Mouse (Mus musculus) 416B (cell line): Measurements from ENCODE around the gene Fry.

Experiments used
- DNase-seq: peaks from one replicate; pipeline ENCODE4 v3.0.0; 2011; ENCODE audit warnings: low read depth

Gene Fry

DNA sequence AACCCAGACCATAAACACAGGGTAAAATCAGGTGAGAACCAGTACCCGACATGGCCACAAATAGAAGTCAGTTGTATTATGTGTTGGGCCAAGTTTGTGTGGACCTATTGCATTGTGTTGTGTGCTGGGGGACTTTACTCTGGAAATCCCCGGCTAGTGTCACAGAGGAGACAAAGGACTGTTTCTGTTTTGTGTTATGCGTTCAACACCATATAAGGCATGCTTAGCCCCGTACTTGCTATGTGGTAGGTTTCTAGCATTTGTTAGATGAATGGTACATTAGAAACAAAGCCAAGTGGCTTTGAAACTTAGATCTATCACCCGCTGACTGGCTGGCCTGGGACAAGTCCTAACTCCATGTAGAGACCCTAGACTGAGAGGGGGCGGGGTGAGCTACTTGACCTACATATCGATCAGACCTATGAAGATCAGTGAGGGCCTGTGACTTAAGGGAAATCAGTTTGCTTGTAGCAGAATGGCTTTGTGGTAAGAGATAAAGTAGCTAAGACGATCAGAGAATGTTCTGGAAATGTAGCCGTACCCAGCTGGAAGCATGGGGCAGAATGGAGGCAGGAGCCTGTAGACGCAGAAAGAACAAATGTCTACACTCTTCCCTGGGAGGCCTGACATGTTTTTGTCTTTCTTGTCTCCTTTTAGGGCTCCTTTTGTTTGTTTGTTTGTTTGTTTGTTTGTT is 105.2 kb downstream of the Fry start:
- no peak for DNase-seq

DNA sequence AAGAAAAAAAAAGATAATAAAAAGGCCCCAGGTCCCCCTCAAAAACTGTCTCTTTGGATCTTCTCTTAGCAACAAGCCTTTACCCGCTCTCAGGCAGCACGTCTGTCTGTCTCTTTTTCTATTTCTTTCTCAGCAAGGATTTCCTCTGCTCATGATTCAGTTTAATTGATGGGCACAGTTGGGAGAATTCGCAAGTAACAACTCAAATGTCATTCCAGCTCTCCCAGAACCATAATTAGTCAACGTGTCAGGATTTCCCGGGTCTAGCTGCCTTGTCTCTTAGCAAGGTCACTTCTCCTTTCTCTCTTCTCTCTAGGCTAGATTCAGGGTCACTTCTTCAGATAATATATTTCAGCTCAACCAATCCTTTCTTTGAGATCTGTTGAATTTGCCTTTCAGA is 110.6 kb downstream of the Fry start:
- DNase-seq: no peak

DNA sequence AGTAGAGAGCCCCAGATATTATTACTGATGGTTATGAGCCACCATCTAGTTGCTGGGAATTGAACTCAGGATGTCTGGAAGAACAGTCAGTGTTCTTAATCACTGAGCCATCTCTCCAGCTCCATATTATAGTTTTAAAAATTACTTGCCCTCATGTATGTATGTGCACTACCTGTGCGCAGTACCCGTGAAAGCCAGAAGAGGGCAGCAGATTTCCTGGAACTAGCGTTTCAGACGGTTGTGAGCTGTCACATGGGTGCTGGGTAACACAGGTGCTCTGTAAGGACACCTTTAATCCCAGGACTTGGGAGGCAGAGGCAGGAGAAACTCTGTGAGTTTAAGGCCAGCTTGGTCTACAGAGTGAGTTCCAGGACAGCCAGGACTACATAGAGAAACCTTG is 111.3 kb downstream of the Fry start:
- DNase-seq: no peak

DNA sequence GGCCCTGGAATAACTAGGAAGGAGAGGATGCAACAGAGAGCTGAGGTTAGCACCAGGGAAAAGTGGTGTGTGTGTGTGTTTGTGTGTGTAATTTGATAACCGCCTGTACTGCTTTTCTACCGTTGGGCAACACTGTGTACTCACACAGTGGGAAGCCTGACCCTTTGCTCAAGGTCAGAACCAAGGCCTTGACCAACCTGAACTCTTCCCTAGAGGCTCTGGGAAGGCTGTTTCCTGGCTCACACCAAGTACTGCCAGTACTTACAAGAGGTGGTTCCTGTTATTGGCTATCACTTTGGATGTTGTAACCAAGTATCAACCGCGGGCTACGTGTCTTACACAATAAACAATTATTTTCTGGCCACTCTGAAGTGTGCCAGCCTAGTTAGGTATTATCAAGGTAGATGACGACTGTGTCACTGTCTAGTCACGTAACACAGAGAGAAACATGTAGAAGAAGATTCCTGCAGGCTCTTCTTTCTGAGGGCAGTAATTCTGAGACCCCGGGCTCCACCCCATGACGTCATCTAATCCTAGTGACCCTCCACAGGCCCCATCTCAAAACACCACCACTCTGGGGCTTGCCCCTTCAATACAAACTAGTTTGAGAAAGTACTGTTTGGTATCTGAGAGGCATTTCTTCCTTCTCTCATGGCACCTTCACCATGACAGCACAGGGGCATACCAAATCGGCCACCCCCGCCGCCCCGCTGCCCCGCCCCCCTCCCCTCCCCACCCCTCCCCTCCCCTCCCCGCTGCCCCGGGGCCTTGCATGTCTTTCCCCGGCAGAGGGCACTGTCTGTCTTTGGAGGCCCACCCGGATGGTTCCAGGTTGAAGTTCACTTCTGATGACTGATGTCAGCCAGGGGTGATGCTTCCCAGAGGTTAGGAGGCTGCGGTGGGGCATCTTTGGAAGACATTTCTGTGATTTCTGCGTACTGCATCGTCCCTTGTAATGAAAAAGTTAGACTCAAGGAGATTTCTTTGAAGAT is 114.0 kb downstream of the Fry start:
- peak; percentile 50 for DNase-seq

DNA sequence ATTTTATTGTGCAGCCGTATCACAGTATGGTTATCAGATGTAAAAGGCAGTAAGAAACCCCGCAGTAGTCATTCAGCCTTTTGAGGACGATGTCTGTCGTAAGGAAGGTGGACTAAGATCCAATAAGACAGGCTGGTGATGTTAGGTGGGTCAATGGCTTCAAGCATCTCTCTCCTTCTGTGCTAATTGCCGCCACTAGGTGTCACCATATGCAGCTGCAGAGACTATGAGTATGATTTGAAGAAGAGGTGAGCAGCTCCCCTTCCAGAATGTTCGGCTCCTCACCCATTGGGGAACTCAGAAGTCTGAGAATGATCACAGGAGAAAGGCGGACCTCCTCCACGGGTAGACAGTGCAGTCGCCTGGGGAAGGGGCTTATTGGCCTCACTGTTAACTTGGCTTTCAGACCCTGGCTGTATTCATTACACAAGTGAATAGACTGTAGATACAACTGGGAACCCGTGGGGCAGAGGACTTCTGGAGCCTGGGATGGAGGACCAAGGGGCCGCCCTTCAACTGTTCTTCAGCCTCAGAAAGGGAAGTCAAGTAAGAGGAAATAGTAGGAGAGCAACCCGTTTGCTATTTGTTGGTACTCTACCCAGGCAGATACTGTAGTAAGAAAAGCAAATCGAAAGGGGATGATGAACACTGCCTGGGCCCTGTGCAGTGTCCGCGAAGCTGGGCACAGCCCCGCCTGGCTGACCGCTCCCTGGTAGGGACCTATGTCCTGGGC is 114.9 kb downstream of the Fry start:
- peak; percentile 76 for DNase-seq

DNA sequence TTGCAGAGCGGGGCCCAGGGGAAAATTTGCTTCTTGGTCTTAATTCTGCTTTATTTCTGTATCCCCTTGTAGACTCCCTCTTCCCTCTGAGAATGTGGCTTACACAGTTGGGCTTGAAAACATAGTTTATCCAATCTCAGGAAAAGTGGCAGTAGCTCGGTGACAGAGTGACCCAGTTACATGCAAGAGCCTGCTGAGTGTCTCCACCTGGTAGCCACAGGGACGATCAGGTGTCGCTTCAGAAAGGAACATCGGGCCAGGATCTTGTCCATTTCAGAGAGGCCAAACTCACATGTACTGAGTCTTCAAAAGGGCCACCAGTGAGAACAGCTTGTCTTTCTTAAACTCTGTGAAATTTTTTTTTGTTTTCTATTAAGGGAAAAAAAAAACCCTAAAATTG is 117.5 kb downstream of the Fry start:
- DNase-seq: no peak

DNA sequence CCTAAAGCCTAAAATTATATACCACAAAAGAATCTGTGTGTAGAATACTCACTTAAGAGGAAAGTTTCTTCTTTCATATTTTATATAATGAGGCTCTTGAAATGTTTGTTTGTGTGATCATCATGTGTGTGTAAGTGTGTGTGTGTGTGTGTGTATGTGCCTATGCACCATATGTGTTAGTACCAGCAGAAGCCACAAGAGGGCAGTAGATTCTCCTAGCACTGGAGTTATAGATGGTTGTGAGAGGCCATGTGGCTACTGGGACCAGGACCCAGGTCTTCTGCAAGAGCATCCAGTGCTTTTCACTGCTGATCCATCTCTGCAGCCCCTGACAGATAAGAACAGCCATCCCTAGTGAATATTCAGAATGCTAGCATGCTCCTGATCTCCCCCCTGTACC is 118.2 kb downstream of the Fry start:
- no peak for DNase-seq

DNA sequence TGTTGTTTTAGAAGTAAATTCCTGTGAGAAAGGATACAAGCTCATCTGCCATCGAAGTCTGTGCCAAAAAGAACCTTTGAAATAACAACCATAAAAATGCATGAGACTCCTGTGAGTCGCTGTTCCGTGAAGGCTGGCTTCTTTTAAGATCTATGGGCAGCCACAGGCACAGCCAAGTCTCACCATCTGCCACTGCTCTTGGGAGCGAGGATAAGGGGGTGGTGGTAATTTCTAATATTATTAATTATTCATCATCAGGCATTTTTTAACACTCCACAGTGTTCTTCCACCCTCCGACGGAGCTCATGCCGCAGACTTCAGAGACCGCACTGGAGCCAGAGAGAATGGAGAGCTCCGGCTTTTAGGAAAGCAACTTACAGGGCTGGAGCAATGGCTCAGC is 123.2 kb downstream of the Fry start:
- DNase-seq: no peak

DNA sequence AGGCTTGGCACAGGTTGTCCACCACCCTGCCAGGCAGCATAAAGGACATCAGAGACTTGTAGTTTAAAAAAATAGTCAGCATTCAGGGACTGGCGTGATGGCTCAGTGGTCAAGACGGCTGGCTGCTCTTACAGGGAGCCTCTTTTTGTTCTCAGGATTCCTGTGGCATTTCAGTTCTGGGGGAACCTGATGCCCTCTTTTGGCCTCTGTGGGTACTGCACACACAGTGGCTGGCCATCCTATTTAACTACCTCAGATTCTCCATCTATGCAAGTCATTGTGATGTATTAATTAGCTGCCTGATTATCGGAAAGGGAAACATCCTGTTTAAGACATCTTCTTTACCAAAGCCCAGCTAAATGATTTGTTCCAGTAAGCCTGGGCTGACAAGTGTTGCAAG is 128.3 kb downstream of the Fry start:
- DNase-seq: peak; percentile 51

DNA sequence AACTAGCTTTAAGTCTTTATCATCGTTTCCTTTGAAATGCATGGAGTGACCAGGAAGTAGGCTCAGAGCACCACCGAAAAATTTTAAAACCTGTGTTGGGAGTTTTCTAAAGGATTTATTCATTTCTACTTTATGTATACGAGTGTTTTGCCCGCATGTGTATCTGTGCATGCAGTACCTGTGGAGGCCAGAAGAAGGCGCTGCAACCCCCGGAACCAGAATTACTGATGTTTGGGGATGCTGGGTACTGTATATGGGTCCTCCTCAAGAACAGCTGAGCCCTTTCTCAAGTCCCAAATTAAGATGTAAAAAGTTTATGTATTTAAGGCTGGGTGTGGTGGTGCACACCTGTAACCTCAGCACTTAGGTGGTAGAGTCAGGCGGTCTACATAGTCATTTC is 139.3 kb downstream of the Fry start:
- DNase-seq: no peak

DNA sequence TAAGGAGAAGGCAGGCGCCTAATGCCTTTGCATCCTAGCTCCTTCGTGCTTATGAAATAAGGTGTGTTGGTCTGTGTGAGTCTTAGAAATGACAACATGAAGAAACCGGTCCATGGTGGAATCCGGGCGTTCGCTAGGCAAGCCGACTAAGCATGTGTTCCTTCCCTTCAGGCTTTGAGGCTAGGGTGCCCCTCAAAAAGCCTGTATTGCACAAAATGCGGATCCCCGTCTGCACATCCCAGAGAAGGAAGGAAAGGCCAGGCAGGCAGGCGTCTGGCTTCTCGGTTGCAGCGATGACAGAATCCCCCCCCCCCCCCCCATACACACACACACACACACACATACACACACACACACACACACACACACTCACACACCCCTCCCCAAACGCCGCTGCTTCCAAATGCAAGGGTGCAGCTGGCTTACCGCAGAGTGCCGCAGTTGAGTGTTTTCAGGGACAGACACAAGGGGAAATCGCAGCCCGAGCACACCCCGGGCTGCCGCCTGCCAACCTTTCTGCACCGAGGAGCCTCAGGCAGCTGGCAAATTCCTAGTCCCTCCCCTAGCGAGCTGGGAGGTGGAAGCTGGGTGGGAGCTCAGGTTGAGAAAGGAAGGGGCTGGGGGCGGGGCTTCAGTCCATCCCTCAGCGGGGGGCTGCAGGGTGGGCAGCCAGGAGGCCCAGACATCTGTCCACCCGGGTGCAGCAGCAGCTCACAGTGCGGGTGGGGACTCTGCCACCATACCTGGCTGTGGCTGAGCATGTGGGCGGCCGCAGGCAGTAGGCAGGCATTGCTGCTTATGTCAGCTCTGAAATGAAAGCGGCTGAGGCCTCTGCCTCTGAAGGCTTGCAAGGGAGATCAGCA is 141.0 kb downstream of the Fry start:
- DNase-seq: no peak

DNA sequence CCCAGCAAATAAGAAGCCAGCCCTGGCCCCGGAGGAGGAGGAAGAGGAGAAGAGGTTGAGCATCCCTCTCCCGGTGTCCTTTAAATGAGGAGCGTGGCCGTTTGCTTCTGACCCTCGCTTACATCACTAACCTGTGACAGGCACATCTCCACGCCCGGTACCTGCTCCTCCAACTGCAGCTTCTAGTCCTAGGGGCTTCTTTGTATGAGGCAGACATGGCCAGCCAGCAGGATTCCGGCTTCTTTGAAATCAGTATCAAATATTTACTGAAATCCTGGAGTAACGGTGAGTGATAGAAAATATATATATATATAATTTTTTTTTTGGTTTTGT is 141.6 kb downstream of the Fry start:
- no peak for DNase-seq

DNA sequence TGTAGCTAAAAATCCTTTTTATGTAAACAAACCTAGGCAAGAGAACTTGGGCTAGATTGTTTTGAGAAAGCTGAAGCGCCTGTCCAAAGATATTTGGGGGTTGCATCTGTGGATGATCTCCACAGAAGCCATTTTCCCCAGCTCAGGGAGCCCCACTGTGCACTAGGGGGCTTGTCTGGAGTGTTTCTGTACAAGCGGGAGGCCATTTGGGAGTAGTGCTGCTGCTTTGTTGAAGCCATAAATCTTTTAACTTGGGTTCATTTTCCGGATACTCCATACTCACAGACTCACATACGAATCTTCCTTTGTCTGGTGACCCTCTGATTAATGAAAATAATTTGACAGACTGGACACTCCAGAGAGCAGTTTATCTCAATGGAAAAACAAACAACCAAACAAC is 142.9 kb downstream of the Fry start:
- no peak for DNase-seq

DNA sequence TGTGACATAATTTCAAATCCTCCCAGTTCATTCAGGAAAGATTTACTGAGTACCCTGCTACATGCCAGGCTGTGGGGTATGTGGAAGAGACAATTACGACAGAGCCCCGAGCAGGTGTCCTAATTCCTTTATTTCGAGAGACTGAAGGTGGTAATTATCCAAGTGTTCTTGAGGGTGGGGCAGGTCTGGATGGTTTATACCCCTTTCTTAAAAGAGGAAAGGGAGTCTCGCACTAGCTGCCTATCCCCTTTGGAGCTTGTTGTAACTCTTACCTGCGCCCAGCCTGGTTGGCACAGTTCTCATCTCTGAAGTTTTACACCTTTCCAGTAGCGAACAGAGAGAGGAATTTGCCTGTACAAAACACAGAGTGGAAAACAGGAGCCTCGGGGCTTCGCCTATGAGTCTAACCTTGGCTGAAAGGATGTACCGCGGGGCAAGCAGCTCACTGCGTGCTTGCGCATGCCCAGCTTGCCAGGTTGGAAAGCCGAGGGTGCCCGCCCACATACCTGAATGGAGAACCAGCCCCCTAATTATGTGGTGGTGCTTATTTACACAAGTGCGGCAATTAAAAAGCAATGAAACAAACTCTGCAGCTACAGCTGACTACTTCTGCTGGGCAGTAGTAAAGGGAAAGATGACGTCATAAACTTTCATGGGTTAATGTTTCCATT is 143.7 kb downstream of the Fry start:
- no peak for DNase-seq

DNA sequence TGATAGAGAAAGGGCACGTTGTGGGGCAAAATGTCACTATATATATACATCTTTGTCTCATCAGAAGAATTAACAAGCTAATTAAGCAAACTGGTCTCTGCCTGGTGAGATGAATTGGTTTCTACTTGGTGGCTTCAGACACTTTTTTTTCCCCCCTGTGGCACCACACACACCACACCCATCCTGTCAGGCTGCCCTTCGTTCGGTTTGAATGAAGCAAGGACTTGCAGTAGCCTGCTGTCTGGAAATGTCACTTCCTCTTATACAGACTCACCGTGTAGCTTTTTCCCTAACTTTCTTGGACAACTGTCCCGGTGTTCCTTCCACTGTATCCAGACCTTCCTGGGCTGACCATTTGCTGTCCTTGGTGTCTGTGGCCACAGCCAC is 144.3 kb downstream of the Fry start:
- peak; percentile 66 for DNase-seq

DNA sequence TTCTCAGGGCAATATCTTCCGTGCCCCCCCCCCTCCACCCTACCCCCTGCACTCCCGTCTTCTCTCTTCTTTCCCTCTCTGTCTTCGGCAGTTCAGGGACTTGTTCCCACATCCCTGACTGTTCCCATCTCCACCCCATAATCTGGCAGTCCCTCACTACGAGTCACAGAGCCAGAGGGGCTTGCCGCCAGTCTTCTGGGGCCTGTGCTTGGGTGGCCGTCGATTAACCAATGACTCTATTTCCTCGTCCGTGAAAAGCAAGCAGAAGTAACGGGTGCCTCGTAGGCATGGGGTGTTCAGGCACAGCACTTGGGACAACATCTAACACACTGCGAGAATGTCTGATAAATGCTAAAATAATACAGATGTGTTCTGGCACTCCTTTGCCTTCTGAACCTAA is 144.7 kb downstream of the Fry start:
- no peak for DNase-seq

DNA sequence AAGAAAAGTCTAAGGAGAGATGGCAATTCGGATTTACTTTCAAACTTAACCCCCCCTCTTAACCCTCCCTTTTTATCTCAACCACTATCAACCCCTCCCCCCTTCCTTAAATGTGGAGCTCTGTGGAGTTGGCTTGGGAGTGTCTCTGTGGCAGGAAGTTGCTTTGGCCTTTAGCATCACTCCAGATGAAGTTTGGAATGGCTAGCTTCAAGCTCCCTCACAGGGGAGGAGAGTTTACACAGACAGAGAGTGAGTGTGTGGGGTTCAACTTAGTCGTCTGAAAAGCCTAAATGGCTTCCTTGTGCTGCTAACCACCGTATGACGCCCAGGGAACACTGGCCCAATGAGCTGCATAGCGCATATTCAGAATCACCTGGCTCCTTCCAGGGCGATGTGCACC is 145.2 kb downstream of the Fry start:
- no peak for DNase-seq

DNA sequence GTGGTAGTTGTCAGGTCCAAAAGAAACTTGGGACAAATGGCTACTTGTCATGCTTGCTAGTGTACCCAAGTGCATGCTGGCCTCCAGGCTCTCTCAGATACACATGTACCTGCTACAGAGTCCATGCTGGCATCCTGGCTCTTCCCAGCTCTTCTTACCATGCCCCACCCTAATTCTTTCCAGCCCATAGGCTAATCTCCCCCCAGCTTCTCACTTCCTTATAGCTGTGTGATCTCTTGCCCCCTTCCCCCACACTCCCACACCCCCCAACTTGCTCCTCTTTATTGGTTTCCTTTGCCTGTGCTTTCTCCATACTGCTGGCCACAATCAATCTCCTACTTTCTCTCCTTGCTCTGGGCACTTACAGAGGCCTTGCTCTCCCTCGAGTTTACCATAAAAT is 146.6 kb downstream of the Fry start:
- DNase-seq: no peak

DNA sequence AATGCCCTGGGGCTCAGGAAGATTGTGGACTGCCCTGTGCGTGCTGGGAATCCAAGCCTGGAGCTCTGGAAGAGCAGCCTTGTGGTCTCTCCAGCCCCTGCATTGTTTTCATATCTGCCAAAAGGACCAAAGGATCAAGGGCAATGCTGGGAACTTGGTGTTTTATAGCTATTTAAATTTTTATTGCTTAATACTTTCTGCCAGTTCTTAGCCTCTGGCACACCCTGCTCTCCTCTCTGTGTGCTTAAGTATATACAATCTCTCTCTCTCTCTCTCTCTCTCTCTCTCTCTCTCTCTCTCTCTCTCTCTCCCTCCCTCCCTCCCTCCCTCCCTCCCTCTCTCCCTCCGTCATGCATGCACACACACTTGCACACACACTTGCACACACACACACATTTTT is 147.5 kb downstream of the Fry start:
- no peak for DNase-seq

DNA sequence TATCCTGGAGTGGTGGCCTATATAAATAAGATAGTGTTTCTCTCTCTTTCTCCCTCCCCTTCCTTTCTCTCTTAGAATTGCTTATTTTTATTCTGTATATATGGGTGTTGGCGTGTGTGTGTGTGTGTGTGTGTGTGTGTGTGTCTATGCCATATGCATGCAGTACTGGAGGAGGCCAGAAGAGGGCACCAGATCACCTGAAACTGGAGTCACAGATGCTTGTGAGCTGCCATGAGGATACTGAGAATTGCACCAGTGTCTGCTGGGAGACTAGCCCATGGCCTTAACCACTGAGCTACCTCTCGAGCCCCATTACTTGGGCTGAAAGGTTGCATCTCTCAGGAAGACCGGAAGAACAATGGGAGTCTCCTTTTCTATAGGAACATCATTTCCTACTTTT is 149.8 kb downstream of the Fry start:
- DNase-seq: peak; percentile 46

DNA sequence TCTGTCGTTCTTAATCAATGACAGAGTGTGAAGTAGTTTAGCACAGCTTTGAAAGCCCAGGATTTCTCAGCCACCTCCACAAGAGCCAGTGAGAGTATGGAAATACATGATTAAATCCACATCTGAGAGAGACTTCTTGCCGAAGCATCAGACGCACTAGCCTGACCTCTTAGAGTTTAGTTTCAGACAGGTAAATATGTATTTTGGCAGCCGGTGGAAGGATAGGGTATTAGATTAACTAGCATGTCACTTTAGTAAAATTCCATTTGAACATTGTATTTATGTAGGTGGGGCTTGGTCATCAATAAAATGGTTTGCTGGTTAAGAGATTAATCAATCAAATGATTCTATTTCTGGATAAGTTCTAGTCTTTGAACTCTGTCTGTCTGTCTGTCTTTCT is 152.0 kb downstream of the Fry start:
- no peak for DNase-seq
